Mouse (Mus musculus) limb, embryonic 14.5 days (tissue): ENCODE results near the gene Cdk7. TPM values are rescaled to one million over a fixed set of nuclear protein-coding genes. Genes with fewer than 3 reads are reported as not detected.

Experiments used
- ATAC-seq: fragments of 200-750 bp; cut with Nextera tagmentation; 2 replicates; pipeline ENCODE4 v1.8.0; 2017; ENCODE audit warnings: low read depth, moderate number of reproducible peaks, moderate TSS enrichment; ENCODE audit not compliant: low FRiP score
- DNase-seq: peaks from one replicate; pipeline ENCODE4 v3.0.0-alpha.2; 2015; ENCODE audit warnings: low spot score
- H3K27ac ChIP-seq: fragments of 300-500 bp; sonication (generic); replicated peaks from 2 replicates; pipeline ENCODE4 v1.5.1; 2014; ENCODE audit warnings: low read depth, mild to moderate bottlenecking, low read length, moderate library complexity, mixed read lengths
- H3K27me3 ChIP-seq: fragments of 300-500 bp; sonication (generic); 2 replicates; pipeline ENCODE4 v1.6.1; 2014; ENCODE audit warnings: low read length, mixed read lengths; ENCODE audit not compliant: control insufficient read depth, insufficient read depth
- H3K36me3 ChIP-seq: fragments of 300-500 bp; sonication (generic); 2 replicates; pipeline ENCODE4 v1.6.1; 2014; ENCODE audit warnings: mild to moderate bottlenecking, low read length, moderate library complexity, mixed read lengths; ENCODE audit not compliant: control insufficient read depth, insufficient read depth
- H3K4me1 ChIP-seq: fragments of 300-500 bp; sonication (generic); 2 replicates; pipeline ENCODE4 v1.6.1; 2014; ENCODE audit warnings: antibody characterized with exemption, low read length, mixed read lengths; ENCODE audit not compliant: control insufficient read depth, insufficient read depth
- H3K4me2 ChIP-seq: fragments of 300-500 bp; sonication (generic); replicated peaks from 2 replicates; pipeline ENCODE4 v1.6.1; 2014; ENCODE audit warnings: low read depth, mild to moderate bottlenecking, low read length, moderate library complexity; ENCODE audit not compliant: severe bottlenecking
- H3K4me3 ChIP-seq: fragments of 300-500 bp; sonication (generic); replicated peaks from 2 replicates; pipeline ENCODE4 v1.5.1; 2014; ENCODE audit warnings: low read length
- H3K9ac ChIP-seq: fragments of 300-500 bp; sonication (generic); 2 replicates; pipeline ENCODE4 v1.6.1; 2014; ENCODE audit warnings: mild to moderate bottlenecking, low read depth, low read length, moderate library complexity; ENCODE audit not compliant: severe bottlenecking
- H3K9me3 ChIP-seq: fragments of 300-500 bp; sonication (generic); 2 replicates; pipeline ENCODE4 v1.6.1; 2016; ENCODE audit warnings: low read length; ENCODE audit not compliant: control insufficient read depth
- POLR2A ChIP-seq: fragments of 200-500 bp; IDR thresholded peaks from 2 replicates; pipeline ENCODE4 v1.8.0; 2012; ENCODE audit warnings: inconsistent platforms, mild to moderate bottlenecking, moderate library complexity, borderline replicate concordance; ENCODE audit not compliant: insufficient read depth, insufficient read length; ENCODE audit errors: extremely low read depth
- WGBS: fragments of 180-500 bp; shearing (Covaris S2); extraction: QIAGEN DNeasy Blood & Tissue Kit; methylation state at CpG from one replicate; pipeline ENCODE4 v1.1.7; 2014; 5-methylcytosine and 5-hydroxymethylcytosine counted together
- polyA plus RNA-seq, 2 experiments: library from polyadenylated mRNA; depleted of rRNA in 1 of 2; stranded (reverse) in 1 of 2; unstranded in 1 of 2; fragments of >200 nt; fragmentation: Nextera tagmentation in 1 of 2; extraction: Ambion mirVana in 1 of 2; gene quantifications; 2 replicates each; pipeline versions ENCODE4 v1.2.1 to v1.2.3; 2012 to 2014

The Cdk7 gene
- 59.4 and 60.3 TPM in 2 replicates for polyA plus RNA-seq (2012; rRNA removed)
- 94.8 and 96.4 TPM in 2 replicates for polyA plus RNA-seq (2014; fragmentation: Nextera tagmentation; extraction: Ambion mirVana)

DNA sequence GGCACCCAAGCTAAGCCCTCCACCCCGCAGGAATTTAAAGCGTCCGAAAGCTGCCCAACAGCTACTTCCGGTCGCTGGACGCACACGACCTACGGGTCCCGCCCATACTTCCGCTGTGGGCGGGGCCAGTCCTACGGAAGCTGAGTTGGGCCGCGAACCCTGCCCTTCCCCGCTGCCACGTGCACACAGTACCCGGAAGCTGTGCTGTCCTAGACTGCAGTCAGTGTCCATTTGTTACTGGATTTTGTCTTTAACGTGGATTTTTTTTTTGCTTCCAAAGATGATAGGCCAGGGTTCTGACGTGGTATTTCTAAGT lies at the start of gene Cdk7:
Gene Cdk7 (minus strand): TSS at position 79 of the 316 bp plus-strand sequence.
- DNase-seq: peak; percentile 96
- ATAC-seq: peak; percentile 97
- H3K4me3 ChIP-seq: peak within 1 kb of the TSS; percentile 95
- WGBS: 0% methylated on average over 19 of the region's 19 CpGs
- 0 out of 2 replicates have a peak, but pooled peaks have one; percentile 1 for TF ChIP-seq POLR2A
- peak within 1 kb of the TSS; percentile 96 for H3K9ac ChIP-seq
- H3K9me3 ChIP-seq: no peaks in the 10 kb centered on the region
- peaks cover 13% of the 10 kb centered on the region for H3K4me1 ChIP-seq
- peak within 1 kb of the TSS; percentile 63 for H3K4me2 ChIP-seq
- H3K27ac ChIP-seq: peak within 1 kb of the TSS; percentile 94
- H3K27me3 ChIP-seq: no peaks in the 10 kb centered on the region
- H3K36me3 ChIP-seq: peaks cover 24% of the 10 kb centered on the region

DNA sequence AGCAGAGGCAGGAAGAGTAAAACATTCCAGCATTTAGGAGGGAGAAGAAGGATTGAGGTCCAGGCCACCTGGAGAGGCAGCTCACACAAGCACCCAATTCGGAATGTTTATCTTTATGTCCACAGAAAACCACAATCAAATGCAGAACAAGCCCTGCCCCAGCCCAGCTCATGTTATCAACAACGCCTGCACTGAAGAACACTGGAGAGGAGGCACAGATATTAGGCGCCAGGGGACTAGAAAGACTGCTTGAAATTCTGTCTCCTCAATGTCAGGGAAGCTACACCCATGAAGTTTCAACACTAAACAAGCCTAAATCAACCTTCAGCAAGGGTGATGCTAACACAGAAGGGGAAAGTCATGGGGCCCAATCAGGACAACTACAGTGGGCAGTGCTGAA lies 46.8 kb upstream of the Cdk7 start:
- H3K4me2 ChIP-seq: no peak overlapping the region
- 82% methylated on average over 3 of the region's 3 CpGs for WGBS
- no peaks in the 10 kb centered on the region for H3K27me3 ChIP-seq
- peaks cover 8% of the 10 kb centered on the region; the same call in 1 of the 2 replicates for H3K4me1 ChIP-seq
- H3K9me3 ChIP-seq: no peaks in the 10 kb centered on the region
- no peak for ATAC-seq
- H3K9ac ChIP-seq: no peak overlapping the region
- no peak for DNase-seq
- no peak overlapping the region for H3K4me3 ChIP-seq
- H3K36me3 ChIP-seq: peaks cover 34% of the 10 kb centered on the region
- no peak overlapping the region for H3K27ac ChIP-seq
- no peak for TF ChIP-seq POLR2A

DNA sequence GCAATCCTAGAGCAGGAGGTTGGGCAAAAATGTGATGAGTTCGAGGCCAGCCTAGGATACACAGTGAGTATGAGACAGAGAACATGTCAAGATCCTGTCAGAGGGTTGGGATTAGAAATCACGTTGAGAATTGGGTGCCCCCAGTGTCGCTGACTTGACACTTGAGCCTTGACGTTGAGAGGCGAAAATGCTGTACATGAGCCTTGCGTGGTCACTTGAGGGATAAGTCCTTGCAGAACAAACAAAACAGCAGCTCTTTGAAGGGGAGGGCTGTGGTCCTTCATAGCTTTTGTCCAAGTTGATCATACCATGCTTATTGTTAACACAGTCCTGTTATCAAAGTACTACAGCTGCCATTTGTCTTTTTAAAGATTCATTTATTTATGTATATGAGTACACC lies 46.0 kb upstream of the Cdk7 start:
- Histone ChIP-seq H3K9ac (no peak overlapping the region), H3K9me3 (no peaks in the 10 kb centered on the region), H3K27me3 (no peaks in the 10 kb centered on the region), H3K27ac (peak overlapping the region; percentile 1; the same call in 1 of the 2 replicates), H3K36me3 (peaks cover 29% of the 10 kb centered on the region), H3K4me1 (peaks cover 8% of the 10 kb centered on the region; the same call in 1 of the 2 replicates), H3K4me2 (no peak overlapping the region), H3K4me3 (no peak overlapping the region)
- DNase-seq (no peak), ATAC-seq (no peak)
- no peak for TF ChIP-seq POLR2A
- 63% methylated on average over 6 of the region's 6 CpGs for WGBS

DNA sequence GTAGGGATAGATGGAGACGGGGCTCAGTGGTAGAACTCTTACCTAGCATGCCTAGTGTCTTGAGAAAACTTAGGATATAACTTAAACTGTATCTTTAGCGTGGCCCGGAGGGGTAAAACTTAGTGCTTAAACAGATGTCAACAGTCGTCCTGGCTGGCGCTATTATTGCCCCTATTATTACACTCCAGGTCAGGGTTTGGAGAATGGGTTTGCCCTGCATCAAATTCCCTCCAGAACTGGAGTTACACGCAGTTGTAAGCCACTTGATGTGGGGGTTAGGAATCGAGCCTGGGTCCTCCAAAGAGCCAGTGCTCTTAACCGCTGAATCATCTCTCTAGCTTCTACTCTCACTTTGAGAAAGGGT lies 45.3 kb upstream of the Cdk7 start:
- peak overlapping the region; percentile 1; the same call in 1 of the 2 replicates for H3K27ac ChIP-seq
- ATAC-seq: peak; percentile 34; the same call in 1 of the 2 replicates

GRCm38 (mm10) chr13:100775252-100776055 lies 44.7 kb upstream of the Cdk7 start, which contains the start of gene Cenph:
Cenph (minus strand) TSS chr13:100775899.
- peaks cover 8% of the 10 kb centered on the region; the same call in 1 of the 2 replicates for H3K4me1 ChIP-seq
- WGBS: under 1% methylated on average over 46 of the region's 46 CpGs
- no peak for TF ChIP-seq POLR2A
- ATAC-seq (peak; percentile 92), DNase-seq (peak; percentile 92)
- peak within 1 kb of the TSS; percentile 67 for H3K9ac ChIP-seq
- H3K36me3 ChIP-seq: peaks cover 29% of the 10 kb centered on the region
- no peaks in the 10 kb centered on the region for H3K27me3 ChIP-seq
- H3K9me3 ChIP-seq: no peaks in the 10 kb centered on the region
- H3K4me3 ChIP-seq: peak within 1 kb of the TSS; percentile 78
- H3K27ac ChIP-seq: peak within 1 kb of the TSS; percentile 1; the same call in 1 of the 2 replicates
- peak within 1 kb of the TSS; percentile 67 for H3K4me2 ChIP-seq

More for the DNA sequence above, 45.3 kb upstream of the Cdk7 start:
- H3K9ac ChIP-seq: peak overlapping the region; percentile 67
- H3K4me2 ChIP-seq: peak overlapping the region; percentile 67
- peak overlapping the region; percentile 78 for H3K4me3 ChIP-seq
- H3K9me3 ChIP-seq: no peaks in the 10 kb centered on the region
- peaks cover 28% of the 10 kb centered on the region for H3K36me3 ChIP-seq
- H3K27me3 ChIP-seq: no peaks in the 10 kb centered on the region
- TF ChIP-seq POLR2A: no peak
- 17% methylated on average over 8 of the region's 8 CpGs for WGBS
- peaks cover 8% of the 10 kb centered on the region; the same call in 1 of the 2 replicates for H3K4me1 ChIP-seq
- DNase-seq: no peak
